Mouse (Mus musculus): ENCODE data around the gene Popdc2. TPM values are rescaled to one million over a fixed set of nuclear protein-coding genes. Genes with fewer than 3 reads are reported as not detected.

Popdc2 gene
- polyA plus RNA-seq, 1 experiment from 2014 or later = 20.3 TPM

DNA sequence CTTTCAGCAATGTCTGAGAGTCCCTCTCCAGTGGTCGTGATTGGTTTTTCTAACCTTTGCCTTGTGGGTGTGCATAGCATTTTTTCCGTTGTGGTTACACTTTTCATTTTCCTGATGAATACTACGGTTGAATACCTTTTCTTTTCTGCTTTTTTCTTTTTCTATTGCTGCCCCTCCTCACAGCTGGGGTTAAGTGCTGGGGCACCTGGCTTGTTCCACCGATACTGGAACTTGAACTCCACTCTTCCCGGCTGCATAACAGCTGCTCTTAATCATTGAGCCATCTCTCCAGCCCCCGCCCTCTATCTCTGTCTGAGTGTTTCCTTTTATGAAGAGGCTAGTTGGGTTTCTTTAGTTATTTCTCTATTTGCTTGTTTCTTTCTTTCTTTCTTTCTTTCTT is 17.1 kb downstream of the Popdc2 start:
- H3K4me2 ChIP-seq = no peak overlapping the region
- peaks cover 21% of the 10 kb centered on the region for H3K36me3 ChIP-seq
- H3K4me3 ChIP-seq = no peak overlapping the region
- H3K27me3 ChIP-seq (replicated peaks) = no peaks in the 10 kb centered on the region
- peaks cover 71% of the 10 kb centered on the region for H3K4me1 ChIP-seq
- no peak overlapping the region for H3K9ac ChIP-seq
- ATAC-seq = no peak
- no peaks in the 10 kb centered on the region for H3K9me3 ChIP-seq (replicated peaks)
- peak overlapping the region; percentile 34; the same call in 1 of the 2 replicates for H3K27ac ChIP-seq
- WGBS (ENCODE audit: insufficient replicate concordance) = 26% methylated on average over 6 of the region's 6 CpGs

DNA sequence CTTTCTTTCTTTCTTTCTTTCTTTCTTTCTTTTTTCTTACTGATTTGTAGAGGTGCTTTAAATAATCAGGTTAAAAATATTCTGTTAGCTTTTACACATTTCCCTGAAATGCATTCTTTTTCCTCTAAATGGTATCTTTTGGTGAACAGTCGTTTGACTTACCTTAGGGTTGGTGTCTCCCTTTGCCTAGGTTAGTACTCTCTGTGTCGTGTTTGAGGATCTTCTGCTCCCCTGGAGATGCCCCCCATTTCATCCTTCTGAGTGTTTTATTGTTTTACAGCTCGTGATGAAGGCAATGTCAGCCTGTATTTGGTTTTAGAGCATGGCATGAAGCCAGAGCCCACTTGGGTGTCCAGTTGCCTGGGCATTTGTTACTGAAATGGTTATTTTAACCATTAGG is 17.5 kb downstream of the Popdc2 start:
- H3K27ac ChIP-seq = peak overlapping the region; percentile 33; the same call in 1 of the 2 replicates
- no peak for ATAC-seq
- no peak overlapping the region for H3K4me2 ChIP-seq
- peaks cover 71% of the 10 kb centered on the region for H3K4me1 ChIP-seq
- H3K27me3 ChIP-seq (replicated peaks) = no peaks in the 10 kb centered on the region
- no peak overlapping the region for H3K9ac ChIP-seq
- WGBS (ENCODE audit: insufficient replicate concordance) = 34% methylated on average over 3 of the region's 3 CpGs
- no peaks in the 10 kb centered on the region for H3K9me3 ChIP-seq (replicated peaks)
- peaks cover 19% of the 10 kb centered on the region for H3K36me3 ChIP-seq
- no peak overlapping the region for H3K4me3 ChIP-seq

DNA sequence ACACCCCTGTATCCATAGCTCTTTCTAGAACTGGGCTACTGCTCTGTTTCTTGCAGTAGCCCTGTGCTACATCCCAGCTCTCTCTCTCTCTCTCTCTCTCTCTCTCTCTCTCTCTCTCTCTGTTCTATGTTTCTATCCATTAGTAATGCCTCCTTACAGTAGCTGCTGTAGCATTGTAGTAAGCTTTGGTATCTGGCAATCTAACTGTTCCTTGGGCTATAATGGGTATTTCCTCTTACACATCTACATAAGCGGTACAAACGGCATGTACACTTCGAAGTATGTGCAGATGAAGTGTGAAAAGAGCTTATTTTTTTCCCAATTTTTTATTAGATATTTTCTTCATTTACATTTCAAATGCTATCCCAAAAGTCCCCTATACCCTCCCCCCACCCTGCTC is 17.9 kb downstream of the Popdc2 start:
- WGBS (ENCODE audit: insufficient replicate concordance) = 81% methylated on average over 3 of the region's 3 CpGs
- no peak overlapping the region for H3K4me3 ChIP-seq
- ATAC-seq = no peak
- no peaks in the 10 kb centered on the region for H3K9me3 ChIP-seq (replicated peaks)
- H3K36me3 ChIP-seq = peaks cover 19% of the 10 kb centered on the region
- H3K27me3 ChIP-seq (replicated peaks) = no peaks in the 10 kb centered on the region
- H3K4me2 ChIP-seq = no peak overlapping the region
- H3K9ac ChIP-seq = no peak overlapping the region
- peak overlapping the region; percentile 33; the same call in 1 of the 2 replicates for H3K27ac ChIP-seq
- peaks cover 71% of the 10 kb centered on the region for H3K4me1 ChIP-seq

DNA sequence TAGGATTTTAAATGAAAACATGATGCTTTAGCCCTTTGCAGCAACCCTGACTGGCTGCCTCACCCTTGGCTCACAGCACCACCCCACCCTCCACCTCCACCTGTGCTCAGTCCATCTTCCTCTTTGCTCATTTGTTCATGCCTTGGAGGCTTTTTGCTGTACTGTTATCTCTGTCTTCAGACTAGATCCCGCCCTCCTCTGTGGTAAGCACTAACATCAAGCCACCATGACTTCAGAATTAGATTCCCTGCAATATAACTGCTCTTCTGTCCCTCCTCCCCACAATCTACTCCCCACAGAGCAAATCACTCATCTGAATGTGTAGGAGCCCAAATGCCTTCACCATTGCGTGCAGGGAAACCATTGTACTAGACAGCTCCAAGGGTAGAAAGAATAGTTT is 21.7 kb downstream of the Popdc2 start:
- 20% methylated on average over 2 of the region's 2 CpGs for WGBS (ENCODE audit: insufficient replicate concordance)
- peaks cover 69% of the 10 kb centered on the region for H3K4me1 ChIP-seq
- no peaks in the 10 kb centered on the region for H3K9me3 ChIP-seq (replicated peaks)
- H3K27ac ChIP-seq = peak overlapping the region; percentile 61
- H3K9ac ChIP-seq = no peak overlapping the region
- H3K4me2 ChIP-seq = peak overlapping the region; percentile 15; the same call in 1 of the 2 replicates
- H3K4me3 ChIP-seq = no peak overlapping the region
- H3K36me3 ChIP-seq = peaks cover 3% of the 10 kb centered on the region
- H3K27me3 ChIP-seq (replicated peaks) = no peaks in the 10 kb centered on the region
- peak; percentile 83 for ATAC-seq

DNA sequence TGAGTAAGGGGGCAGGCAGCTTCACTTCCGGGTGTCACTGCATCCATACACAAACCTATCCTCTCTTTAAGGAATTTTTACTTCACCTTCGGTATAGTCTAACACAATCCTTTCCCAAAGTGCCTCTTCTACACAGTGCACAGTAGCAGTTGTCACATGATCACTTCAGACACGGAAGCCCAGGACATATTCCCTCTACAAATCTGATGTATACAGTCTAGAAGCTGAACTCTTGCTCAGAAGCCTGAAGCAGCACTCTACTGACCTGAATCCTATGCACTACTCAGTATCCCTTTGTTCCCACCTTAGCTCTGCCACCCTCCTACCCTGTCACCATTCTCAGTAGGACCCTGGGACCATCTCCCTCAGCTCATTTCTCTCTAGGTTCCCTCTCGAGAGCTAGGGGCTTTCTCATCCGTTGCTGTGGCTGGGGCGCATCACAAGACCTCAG is 23.2 kb downstream of the Popdc2 start:
- Histone ChIP-seq H3K4me1 (peaks cover 56% of the 10 kb centered on the region), H3K4me2 (no peak overlapping the region), H3K4me3 (no peak overlapping the region), H3K9me3 (replicated peaks) (no peaks in the 10 kb centered on the region), H3K9ac (no peak overlapping the region), H3K27me3 (replicated peaks) (no peaks in the 10 kb centered on the region), H3K27ac (peak overlapping the region; percentile 61), H3K36me3 (no peaks in the 10 kb centered on the region)
- no peak for ATAC-seq
- 81% methylated on average over 6 of the region's 6 CpGs for WGBS (ENCODE audit: insufficient replicate concordance)

DNA sequence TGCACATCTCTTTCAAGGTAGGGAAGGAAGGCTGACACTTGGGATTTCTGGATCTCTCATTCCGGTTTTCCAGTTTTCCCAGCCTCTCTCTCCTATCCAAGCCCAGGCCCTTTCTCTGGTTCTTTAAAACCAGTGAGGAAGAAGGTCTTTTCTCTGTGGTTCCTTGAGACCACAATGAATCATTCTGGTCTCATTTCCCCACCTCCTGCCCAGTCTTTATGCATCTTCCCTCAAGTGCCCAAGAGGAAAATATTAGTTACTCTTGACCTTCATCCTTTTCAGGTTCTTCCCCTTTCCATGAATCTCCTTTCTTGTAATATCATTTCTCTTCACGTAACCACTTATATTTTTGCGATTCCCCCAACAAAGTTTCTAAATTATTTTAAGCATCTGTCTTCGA is 23.7 kb downstream of the Popdc2 start:
- Histone ChIP-seq H3K4me2 (no peak overlapping the region), H3K36me3 (no peaks in the 10 kb centered on the region), H3K9me3 (replicated peaks) (no peaks in the 10 kb centered on the region), H3K27ac (peak overlapping the region; percentile 61; the same call in 1 of the 2 replicates), H3K27me3 (replicated peaks) (no peaks in the 10 kb centered on the region), H3K4me3 (no peak overlapping the region), H3K4me1 (peaks cover 56% of the 10 kb centered on the region), H3K9ac (no peak overlapping the region)
- no peak for ATAC-seq
- 80% methylated on average over 4 of the region's 4 CpGs for WGBS (ENCODE audit: insufficient replicate concordance)

DNA sequence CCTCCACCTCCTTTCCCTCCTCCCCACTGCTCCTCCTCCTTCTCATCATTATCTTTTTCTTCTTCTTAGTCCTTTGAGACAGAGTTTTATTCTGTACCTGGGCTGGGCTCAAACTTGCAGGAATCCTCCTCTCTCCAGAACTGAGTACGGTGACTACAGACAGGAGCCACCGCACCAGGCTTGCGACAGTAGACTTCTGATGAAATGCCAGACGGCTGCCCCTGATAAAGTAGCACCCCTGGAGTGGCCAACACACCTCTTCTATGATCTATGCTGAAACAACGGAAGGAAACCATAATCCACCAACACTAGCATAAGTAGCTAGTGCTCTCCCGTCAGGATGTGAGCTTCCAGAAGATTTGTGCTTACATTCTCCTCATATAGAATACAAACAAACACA is 25.4 kb downstream of the Popdc2 start:
- 34% methylated on average over 6 of the region's 6 CpGs for WGBS (ENCODE audit: insufficient replicate concordance)
- no peaks in the 10 kb centered on the region for H3K36me3 ChIP-seq
- H3K9ac ChIP-seq = peak overlapping the region; percentile 40; the same call in 1 of the 2 replicates
- peak; percentile 80 for ATAC-seq
- peaks cover 56% of the 10 kb centered on the region for H3K4me1 ChIP-seq
- H3K27me3 ChIP-seq (replicated peaks) = no peaks in the 10 kb centered on the region
- peak overlapping the region; percentile 32 for H3K4me2 ChIP-seq
- H3K4me3 ChIP-seq = no peak overlapping the region
- H3K9me3 ChIP-seq (replicated peaks) = no peaks in the 10 kb centered on the region
- peak overlapping the region; percentile 65 for H3K27ac ChIP-seq

DNA sequence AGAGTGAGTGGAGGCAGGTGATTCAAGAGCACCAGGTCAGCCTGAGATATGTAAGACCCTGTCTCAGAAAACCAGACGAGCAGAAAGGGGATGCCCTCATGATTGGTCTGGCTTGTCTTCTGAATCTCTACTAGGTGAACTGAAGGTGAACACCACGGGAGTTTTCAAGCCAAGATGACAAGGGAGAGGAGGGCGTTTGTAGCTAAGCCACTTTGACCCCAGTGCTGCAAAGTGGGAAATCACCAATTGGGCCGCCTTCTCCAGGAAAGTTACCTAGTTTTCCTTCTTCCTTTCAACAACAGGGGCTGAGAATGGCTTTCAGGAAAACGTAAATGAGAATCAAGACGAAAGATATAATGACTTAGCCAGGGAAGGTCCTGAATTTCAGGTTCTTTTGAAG is 26.7 kb downstream of the Popdc2 start:
- ATAC-seq = no peak
- H3K27ac ChIP-seq = no peak overlapping the region
- H3K4me2 ChIP-seq = no peak overlapping the region
- 69% methylated on average over 6 of the region's 6 CpGs for WGBS (ENCODE audit: insufficient replicate concordance)
- H3K4me1 ChIP-seq = peaks cover 43% of the 10 kb centered on the region
- no peaks in the 10 kb centered on the region for H3K36me3 ChIP-seq
- no peak overlapping the region for H3K9ac ChIP-seq
- no peaks in the 10 kb centered on the region for H3K9me3 ChIP-seq (replicated peaks)
- H3K27me3 ChIP-seq (replicated peaks) = no peaks in the 10 kb centered on the region
- H3K4me3 ChIP-seq = no peak overlapping the region

DNA sequence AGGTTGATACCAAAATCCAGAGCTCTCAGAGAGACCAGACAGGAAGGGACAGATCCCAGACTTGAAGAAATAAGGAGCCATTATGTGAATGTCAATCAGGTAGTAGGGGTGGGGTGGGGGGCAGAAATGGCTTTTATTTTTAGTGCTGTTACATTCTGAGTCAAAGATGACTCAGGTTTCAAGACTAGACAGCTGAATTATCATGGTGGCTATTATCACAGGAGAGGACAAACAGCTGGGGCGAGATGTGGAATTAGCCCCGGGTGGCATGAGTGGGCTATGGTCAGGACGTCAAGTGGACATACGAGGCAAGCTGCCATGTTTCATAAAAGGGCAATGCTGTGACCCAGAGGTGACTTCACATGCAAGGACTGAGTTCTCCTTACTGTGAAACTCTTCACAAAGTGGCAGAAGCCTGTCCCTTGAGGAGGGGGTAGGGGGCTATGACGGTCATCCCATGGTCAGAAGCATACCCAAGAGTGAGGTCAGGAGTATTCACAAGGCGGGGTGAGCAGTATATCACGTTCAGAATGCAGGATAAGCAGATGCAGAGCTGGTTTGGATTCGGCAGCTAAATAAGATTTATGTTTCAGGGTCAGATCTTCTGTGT is 27.4 kb downstream of the Popdc2 start:
- H3K27me3 ChIP-seq (replicated peaks) = no peaks in the 10 kb centered on the region
- H3K9me3 ChIP-seq (replicated peaks) = no peaks in the 10 kb centered on the region
- H3K36me3 ChIP-seq = no peaks in the 10 kb centered on the region
- no peak overlapping the region for H3K4me3 ChIP-seq
- H3K9ac ChIP-seq = no peak overlapping the region
- no peak overlapping the region for H3K27ac ChIP-seq
- ATAC-seq = no peak
- H3K4me1 ChIP-seq = peaks cover 43% of the 10 kb centered on the region
- H3K4me2 ChIP-seq = no peak overlapping the region
- WGBS (ENCODE audit: insufficient replicate concordance) = 74% methylated on average over 8 of the region's 8 CpGs

DNA sequence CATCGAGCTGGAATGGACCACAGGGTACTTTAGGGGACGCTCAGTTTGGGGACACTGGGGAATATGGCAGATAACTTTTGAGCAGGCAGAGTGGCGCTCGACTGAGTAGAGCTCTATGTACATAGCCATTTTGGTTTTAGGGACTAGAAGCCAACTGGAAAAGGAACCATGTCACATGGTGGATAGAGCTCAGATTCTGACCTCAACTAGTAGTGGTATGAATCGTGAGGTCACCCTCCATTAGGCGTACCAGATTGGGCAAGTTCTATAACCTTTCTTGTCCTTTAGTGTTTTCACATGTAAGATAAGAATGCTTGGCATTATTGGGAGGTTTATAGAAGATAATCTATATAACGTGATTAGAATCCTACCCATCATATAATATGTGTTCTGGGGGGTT is 28.3 kb downstream of the Popdc2 start:
- WGBS (ENCODE audit: insufficient replicate concordance) = 76% methylated on average over 7 of the region's 7 CpGs
- H3K27ac ChIP-seq = no peak overlapping the region
- H3K27me3 ChIP-seq (replicated peaks) = no peaks in the 10 kb centered on the region
- no peaks in the 10 kb centered on the region for H3K36me3 ChIP-seq
- no peak for ATAC-seq
- H3K9me3 ChIP-seq (replicated peaks) = no peaks in the 10 kb centered on the region
- H3K4me3 ChIP-seq = no peak overlapping the region
- H3K4me2 ChIP-seq = no peak overlapping the region
- no peak overlapping the region for H3K9ac ChIP-seq
- H3K4me1 ChIP-seq = peaks cover 34% of the 10 kb centered on the region

DNA sequence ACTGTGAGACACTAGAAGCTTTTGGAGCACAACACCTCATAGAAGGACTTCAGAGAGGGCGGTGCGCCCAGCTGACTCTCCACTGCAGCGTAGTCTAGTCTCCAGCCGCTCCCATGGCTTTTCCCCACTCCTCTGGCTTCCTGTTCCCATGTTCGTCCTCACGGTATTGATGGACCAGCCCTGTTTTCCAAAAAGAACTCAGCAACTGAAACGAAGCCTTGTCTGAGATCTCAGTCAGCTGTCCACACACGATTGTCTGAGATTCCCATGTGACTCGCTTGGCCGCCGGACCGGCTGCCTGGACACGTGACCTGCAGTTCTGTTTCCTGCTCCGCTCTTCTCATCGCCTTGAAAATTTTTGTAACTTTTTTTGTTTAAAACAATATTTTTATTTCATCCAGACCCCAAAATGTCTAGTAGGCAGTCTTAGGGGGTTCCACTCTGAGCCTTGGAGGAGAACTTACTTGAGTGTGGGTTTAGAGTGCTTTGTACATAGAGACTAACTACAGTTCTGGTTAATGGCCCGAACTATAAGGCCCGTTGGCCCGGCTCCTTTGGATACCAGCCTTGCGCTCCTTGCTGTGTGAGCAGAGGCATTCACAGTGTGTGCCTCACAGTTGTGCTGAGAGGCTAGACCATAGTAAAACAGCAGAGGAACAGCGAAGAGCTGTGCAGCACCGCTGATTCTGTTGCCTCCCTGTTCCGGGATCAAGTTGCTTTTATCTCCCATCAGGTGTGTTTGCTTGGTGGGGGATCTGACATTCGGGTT is 30.3 kb downstream of the Popdc2 start:
- Histone ChIP-seq H3K4me3 (no peak overlapping the region), H3K4me2 (no peak overlapping the region), H3K36me3 (no peaks in the 10 kb centered on the region), H3K4me1 (peaks cover 20% of the 10 kb centered on the region), H3K27me3 (replicated peaks) (no peaks in the 10 kb centered on the region), H3K27ac (no peak overlapping the region), H3K9ac (no peak overlapping the region), H3K9me3 (replicated peaks) (no peaks in the 10 kb centered on the region)
- no peak for ATAC-seq
- 75% methylated on average over 23 of the region's 23 CpGs for WGBS (ENCODE audit: insufficient replicate concordance)

DNA sequence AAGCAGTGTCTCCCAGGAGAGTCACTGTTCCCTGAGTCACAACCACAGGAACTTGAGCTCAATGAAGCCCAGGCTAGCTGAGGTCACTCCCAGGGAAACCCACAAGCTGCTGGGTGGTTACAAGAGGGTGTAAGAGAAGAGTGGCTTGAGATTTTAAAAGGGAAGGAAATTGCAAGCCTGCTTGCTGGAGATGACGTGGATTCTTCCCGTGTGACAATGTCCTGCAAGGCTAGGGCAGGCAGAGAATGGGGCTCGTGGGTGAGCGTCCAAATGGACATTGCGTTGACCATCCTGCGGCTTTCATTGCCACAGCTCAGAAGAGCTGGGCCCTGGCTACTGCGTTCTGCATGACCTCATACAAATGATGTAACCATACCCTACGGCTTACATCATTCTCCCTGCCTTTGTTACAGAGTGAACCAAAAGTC is 32.2 kb downstream of the Popdc2 start:
- no peaks in the 10 kb centered on the region for H3K36me3 ChIP-seq
- no peaks in the 10 kb centered on the region for H3K9me3 ChIP-seq (replicated peaks)
- peaks cover 19% of the 10 kb centered on the region for H3K4me1 ChIP-seq
- no peak overlapping the region for H3K27ac ChIP-seq
- no peaks in the 10 kb centered on the region for H3K27me3 ChIP-seq (replicated peaks)
- no peak overlapping the region for H3K4me2 ChIP-seq
- no peak overlapping the region for H3K9ac ChIP-seq
- WGBS (ENCODE audit: insufficient replicate concordance) = 57% methylated on average over 8 of the region's 8 CpGs
- H3K4me3 ChIP-seq = no peak overlapping the region
- ATAC-seq = no peak
